Mouse (Mus musculus) liver, adult 2 months (tissue): ENCODE measurements around the gene Dgkg.

Source experiments
- CTCF ChIP-seq: fragments of 200-500 bp; IDR thresholded peaks from 2 replicates; pipeline ENCODE4 v1.5.1; 2011; ENCODE audit warnings: low read depth, low read length, control low read depth
- POLR2A ChIP-seq: fragments of 200-500 bp; IDR thresholded peaks from 2 replicates; pipeline ENCODE4 v1.6.1; 2011; ENCODE audit warnings: low read length, control low read depth; ENCODE audit not compliant: insufficient read depth; ENCODE audit errors: extremely low read depth

GRCm38 (mm10) chr16:22440269-22440668, 216.8 kb downstream of the Dgkg start:
- TF ChIP-seq CTCF: peak; percentile 40; the same call in 1 of the 2 replicates
- TF ChIP-seq POLR2A: no peak
